Mouse (Mus musculus): ENCODE measurements at regions not wholly inside any gene's neighbourhood (a gene's known extent, or its start where the extent isn't known, plus 50 kb on each side); places are given as distances from the start of the nearest gene placed in this dataset.

- Histone ChIP-seq H3K27ac (ENCODE audit: control insufficient read depth, insufficient read depth, low read length) (no peak overlapping the region), H3K4me1 (replicated peaks; ENCODE audit: control insufficient read depth, insufficient read depth, low read length) (no peaks in the 10 kb centered on the region), H3K4me3 (ENCODE audit: control insufficient read depth, insufficient read depth, low read length) (no peak overlapping the region), H3K27me3 (ENCODE audit: control insufficient read depth, insufficient read depth, low read length) (peaks cover 3% of the 10 kb centered on the region; the same call in 1 of the 2 replicates), H3K36me3 (ENCODE audit: control insufficient read depth, insufficient read depth, low read length) (no peaks in the 10 kb centered on the region)
- 75% methylated on average over 8 of the region's 8 CpGs for WGBS
- TF ChIP-seq POLR2A (IDR thresholded peaks at IDR 0.05; ENCODE audit: control insufficient read depth, extremely low read depth, insufficient read depth, low read length, poor library complexity) (no peak), CTCF (IDR thresholded peaks at IDR 0.05; ENCODE audit: borderline replicate concordance, control insufficient read depth, extremely low read depth, insufficient read depth, low read length, poor library complexity) (no peak)
- no peak for DNase-seq
Measured at GRCm38 (mm10) chr9:41582171-41582570, 420.7 kb upstream of the Ubash3b start.

- Histone ChIP-seq H3K4me1 (replicated peaks; ENCODE audit: control insufficient read depth, insufficient read depth, low read length) (no peaks in the 10 kb centered on the region), H3K27me3 (ENCODE audit: control insufficient read depth, insufficient read depth, low read length) (peaks cover 3% of the 10 kb centered on the region; the same call in 1 of the 2 replicates), H3K4me3 (ENCODE audit: control insufficient read depth, insufficient read depth, low read length) (no peak overlapping the region), H3K36me3 (ENCODE audit: control insufficient read depth, insufficient read depth, low read length) (no peaks in the 10 kb centered on the region), H3K27ac (ENCODE audit: control insufficient read depth, insufficient read depth, low read length) (no peak overlapping the region)
- no peak for DNase-seq
- WGBS, result 31% methylated on average over 9 of the region's 9 CpGs
- TF ChIP-seq POLR2A (IDR thresholded peaks at IDR 0.05; ENCODE audit: control insufficient read depth, extremely low read depth, insufficient read depth, low read length, poor library complexity) (no peak), CTCF (IDR thresholded peaks at IDR 0.05; ENCODE audit: borderline replicate concordance, control insufficient read depth, extremely low read depth, insufficient read depth, low read length, poor library complexity) (no peak)
Measured at GRCm38 (mm10) chr9:41581741-41582140, 420.2 kb upstream of the Ubash3b start.

GRCm38 (mm10) chr9:41581152-41581551, 419.7 kb upstream of the Ubash3b start:
- DNase-seq, result no peak
- peak overlapping the region; percentile 39; the same call in 1 of the 2 replicates for H3K27ac ChIP-seq (ENCODE audit: control insufficient read depth, insufficient read depth, low read length)
- 8% methylated on average over 14 of the region's 14 CpGs for WGBS

GRCm38 (mm10) chr9:41580611-41581041, 419.1 kb upstream of the Ubash3b start:
- Histone ChIP-seq H3K4me3 (ENCODE audit: control insufficient read depth, insufficient read depth, low read length) (peak overlapping the region; percentile 24), H3K36me3 (ENCODE audit: control insufficient read depth, insufficient read depth, low read length) (no peaks in the 10 kb centered on the region), H3K27ac (ENCODE audit: control insufficient read depth, insufficient read depth, low read length) (no peak overlapping the region; the same call in 1 of the 2 replicates), H3K4me1 (replicated peaks; ENCODE audit: control insufficient read depth, insufficient read depth, low read length) (no peaks in the 10 kb centered on the region), H3K27me3 (ENCODE audit: control insufficient read depth, insufficient read depth, low read length) (peaks cover 3% of the 10 kb centered on the region; the same call in 1 of the 2 replicates)
- 10% methylated on average over 13 of the region's 13 CpGs for WGBS
- DNase-seq, result no peak
- TF ChIP-seq CTCF (IDR thresholded peaks at IDR 0.05; ENCODE audit: borderline replicate concordance, control insufficient read depth, extremely low read depth, insufficient read depth, low read length, poor library complexity), result no peak
- no peak for TF ChIP-seq POLR2A (IDR thresholded peaks at IDR 0.05; ENCODE audit: control insufficient read depth, extremely low read depth, insufficient read depth, low read length, poor library complexity)

More at GRCm38 (mm10) chr9:41581152-41581551, 419.7 kb upstream of the Ubash3b start:
- no peak for TF ChIP-seq CTCF (IDR thresholded peaks at IDR 0.05; ENCODE audit: borderline replicate concordance, control insufficient read depth, extremely low read depth, insufficient read depth, low read length, poor library complexity)
- TF ChIP-seq POLR2A (IDR thresholded peaks at IDR 0.05; ENCODE audit: control insufficient read depth, extremely low read depth, insufficient read depth, low read length, poor library complexity), result no peak
- no peaks in the 10 kb centered on the region for H3K4me1 ChIP-seq (replicated peaks; ENCODE audit: control insufficient read depth, insufficient read depth, low read length)
- peaks cover 3% of the 10 kb centered on the region; the same call in 1 of the 2 replicates for H3K27me3 ChIP-seq (ENCODE audit: control insufficient read depth, insufficient read depth, low read length)
- no peak overlapping the region for H3K4me3 ChIP-seq (ENCODE audit: control insufficient read depth, insufficient read depth, low read length)
- H3K36me3 ChIP-seq (ENCODE audit: control insufficient read depth, insufficient read depth, low read length), result no peaks in the 10 kb centered on the region

GRCm38 (mm10) chr9:41580067-41580466, 418.6 kb upstream of the Ubash3b start:
- no peak for TF ChIP-seq CTCF (IDR thresholded peaks at IDR 0.05; ENCODE audit: borderline replicate concordance, control insufficient read depth, extremely low read depth, insufficient read depth, low read length, poor library complexity)
- no peak for TF ChIP-seq POLR2A (IDR thresholded peaks at IDR 0.05; ENCODE audit: control insufficient read depth, extremely low read depth, insufficient read depth, low read length, poor library complexity)
- WGBS, result 24% methylated on average over 4 of the region's 4 CpGs
- Histone ChIP-seq H3K27ac (ENCODE audit: control insufficient read depth, insufficient read depth, low read length) (no peak overlapping the region), H3K36me3 (ENCODE audit: control insufficient read depth, insufficient read depth, low read length) (no peaks in the 10 kb centered on the region), H3K4me1 (replicated peaks; ENCODE audit: control insufficient read depth, insufficient read depth, low read length) (no peaks in the 10 kb centered on the region), H3K4me3 (ENCODE audit: control insufficient read depth, insufficient read depth, low read length) (no peak overlapping the region), H3K27me3 (ENCODE audit: control insufficient read depth, insufficient read depth, low read length) (peaks cover 3% of the 10 kb centered on the region; the same call in 1 of the 2 replicates)
- no peak for DNase-seq

- 41% methylated on average over 13 of the region's 13 CpGs for WGBS
- no peaks in the 10 kb centered on the region for H3K4me1 ChIP-seq (replicated peaks; ENCODE audit: control insufficient read depth, insufficient read depth, low read length)
- H3K4me3 ChIP-seq (ENCODE audit: control insufficient read depth, insufficient read depth, low read length), result no peak overlapping the region
- H3K27ac ChIP-seq (ENCODE audit: control insufficient read depth, insufficient read depth, low read length), result no peak overlapping the region
- DNase-seq, result no peak
- no peaks in the 10 kb centered on the region for H3K36me3 ChIP-seq (ENCODE audit: control insufficient read depth, insufficient read depth, low read length)
- TF ChIP-seq CTCF (IDR thresholded peaks at IDR 0.05; ENCODE audit: borderline replicate concordance, control insufficient read depth, extremely low read depth, insufficient read depth, low read length, poor library complexity), result no peak
- TF ChIP-seq POLR2A (IDR thresholded peaks at IDR 0.05; ENCODE audit: control insufficient read depth, extremely low read depth, insufficient read depth, low read length, poor library complexity), result no peak
- H3K27me3 ChIP-seq (ENCODE audit: control insufficient read depth, insufficient read depth, low read length), result peaks cover 3% of the 10 kb centered on the region; the same call in 1 of the 2 replicates
Measured at GRCm38 (mm10) chr9:41579107-41580014, 417.9 kb upstream of the Ubash3b start.
